Mouse (Mus musculus): Measurements from ENCODE around the gene Atf7ip.
"Not testable (repeated sequence)": the region's sequence is repeated elsewhere in the genome, so short reads cannot be mapped to it uniquely, and the experiment has no call there.

The Atf7ip gene

GRCm38 (mm10) chr6:136505867-136506266 lies at the start of gene Atf7ip:
TSS of gene Atf7ip (plus strand) at chr6:136506167.
- ATAC-seq (ENCODE audit: insufficient number of reproducible peaks, low FRiP score, low TSS enrichment) = not testable (repeated sequence)

GRCm38 (mm10) chr6:136456302-136456701 lies 49.7 kb upstream of the Atf7ip start:
- no peak for ATAC-seq (ENCODE audit: insufficient number of reproducible peaks, low FRiP score, low TSS enrichment)

GRCm38 (mm10) chr6:136459156-136459555 lies 46.8 kb upstream of the Atf7ip start:
- ATAC-seq (ENCODE audit: insufficient number of reproducible peaks, low FRiP score, low TSS enrichment) = no peak

- ATAC-seq (ENCODE audit: insufficient number of reproducible peaks, low FRiP score, low TSS enrichment) = no peak
These were observed 42.5 kb upstream of the Atf7ip start for GRCm38 (mm10) chr6:136463491-136463890.

GRCm38 (mm10) chr6:136464121-136464621 lies 41.8 kb upstream of the Atf7ip start:
- no peak for ATAC-seq (ENCODE audit: insufficient number of reproducible peaks, low FRiP score, low TSS enrichment)

- ATAC-seq (ENCODE audit: insufficient number of reproducible peaks, low FRiP score, low TSS enrichment) = no peak
These were observed 40.9 kb upstream of the Atf7ip start for GRCm38 (mm10) chr6:136465021-136465420.

- ATAC-seq (ENCODE audit: insufficient number of reproducible peaks, low FRiP score, low TSS enrichment) = no peak
These were observed 40.0 kb upstream of the Atf7ip start for GRCm38 (mm10) chr6:136465959-136466381.

GRCm38 (mm10) chr6:136466956-136467750 lies 38.8 kb upstream of the Atf7ip start:
- ATAC-seq (ENCODE audit: insufficient number of reproducible peaks, low FRiP score, low TSS enrichment) = no peak

- no peak for ATAC-seq (ENCODE audit: insufficient number of reproducible peaks, low FRiP score, low TSS enrichment)
These were observed 38.1 kb upstream of the Atf7ip start for GRCm38 (mm10) chr6:136467837-136468236.

GRCm38 (mm10) chr6:136468401-136468912 lies 37.5 kb upstream of the Atf7ip start:
- peak; percentile 58 for ATAC-seq (ENCODE audit: insufficient number of reproducible peaks, low FRiP score, low TSS enrichment)

GRCm38 (mm10) chr6:136468974-136469792 lies 36.8 kb upstream of the Atf7ip start:
- no peak for ATAC-seq (ENCODE audit: insufficient number of reproducible peaks, low FRiP score, low TSS enrichment)

GRCm38 (mm10) chr6:136469807-136470206 lies 36.2 kb upstream of the Atf7ip start:
- no peak for ATAC-seq (ENCODE audit: insufficient number of reproducible peaks, low FRiP score, low TSS enrichment)

- peak; percentile 83 for ATAC-seq (ENCODE audit: insufficient number of reproducible peaks, low FRiP score, low TSS enrichment)
These were observed 35.4 kb upstream of the Atf7ip start for GRCm38 (mm10) chr6:136470321-136471230.

GRCm38 (mm10) chr6:136471601-136472000 lies 34.4 kb upstream of the Atf7ip start:
- ATAC-seq (ENCODE audit: insufficient number of reproducible peaks, low FRiP score, low TSS enrichment) = no peak

- ATAC-seq (ENCODE audit: insufficient number of reproducible peaks, low FRiP score, low TSS enrichment) = no peak
These were observed 33.2 kb upstream of the Atf7ip start for GRCm38 (mm10) chr6:136472779-136473178.

- no peak for ATAC-seq (ENCODE audit: insufficient number of reproducible peaks, low FRiP score, low TSS enrichment)
These were observed 32.4 kb upstream of the Atf7ip start for GRCm38 (mm10) chr6:136473472-136474129.

GRCm38 (mm10) chr6:136475171-136475860 lies 30.7 kb upstream of the Atf7ip start:
- no peak for ATAC-seq (ENCODE audit: insufficient number of reproducible peaks, low FRiP score, low TSS enrichment)

- ATAC-seq (ENCODE audit: insufficient number of reproducible peaks, low FRiP score, low TSS enrichment) = no peak
These were observed 28.1 kb upstream of the Atf7ip start for GRCm38 (mm10) chr6:136477878-136478277.

- no peak for ATAC-seq (ENCODE audit: insufficient number of reproducible peaks, low FRiP score, low TSS enrichment)
These were observed 22.4 kb upstream of the Atf7ip start for GRCm38 (mm10) chr6:136483531-136483930.

Data from cerebellum, adult (tissue).